ENCODE assay signal across 16 mouse cellular contexts in genomic region chr17:27941698-27942097, GRCm38 (mm10). TPM values are rescaled to one million over a fixed set of nuclear protein-coding genes. Genes with fewer than 3 reads are reported as not detected.
A peak's percentile ranks its signal among the peaks of the same experiment; 100 is the strongest.
DNase-seq lines count a peak whose midpoint lies in the region; ATAC-seq and TF ChIP-seq lines count a peak whose summit lies in the region.
"Had no signal": no experiment of that assay in that cellular context is flagged by ENCODE, and none has a peak within 500 bp of the region (broad histone marks: within the 10 kb centered on the region; RNA-seq: fewer than 3 reads in every experiment).

No protein-coding gene starts in this region.

- H3K4me2 ChIP-seq in heart, embryonic 12.5 days: no peak overlapping the region
- H3K4me2 ChIP-seq in liver, embryonic 12.5 days: no peak overlapping the region
- H3K4me2 ChIP-seq: embryonic facial prominence, embryonic 15.5 days; intestine, embryonic 15.5 days had no signal

- DNase-seq in heart, adult 18-20 months: no peak
- no peak for DNase-seq in testis, postnatal 10 days (ENCODE audit: low spot score)
- peak; percentile 72 to 76 for DNase-seq in cerebellum, postnatal 14 days
- no peak for DNase-seq in left cerebral cortex, adult 11 months (ENCODE audit: low spot score)
- DNase-seq: gastrocnemius, postnatal 36 days; heart, postnatal 4 days; thymus, postnatal 36 days had no signal

- WGBS in heart, embryonic 12.5 days: 56% methylated on average over 2 of the region's 2 CpGs
- 67% methylated on average over 2 of the region's 2 CpGs for WGBS in liver, embryonic 12.5 days (ENCODE audit: insufficient replicate concordance)

- TF ChIP-seq CTCF in testis, adult 2 months (IDR thresholded peaks at IDR 0.05; ENCODE audit: control insufficient read depth, insufficient read depth, insufficient replicate concordance, low read depth, low read length): 0 out of 2 replicates have a peak, but pooled peaks have one; percentile 9

- peak overlapping the region; percentile 27; the same call in 1 of the 2 replicates for H3K9ac ChIP-seq in heart, embryonic 12.5 days
- H3K9ac ChIP-seq in liver, embryonic 12.5 days: no peak overlapping the region
- H3K9ac ChIP-seq: embryonic facial prominence, embryonic 15.5 days; intestine, embryonic 15.5 days had no signal

- no peaks in the 10 kb centered on the region for H3K27me3 ChIP-seq in heart, embryonic 12.5 days (replicated peaks)
- no peaks in the 10 kb centered on the region for H3K27me3 ChIP-seq in testis, adult 2 months (ENCODE audit: control insufficient read depth, insufficient read depth, low read length)
- no peaks in the 10 kb centered on the region for H3K27me3 ChIP-seq in liver, embryonic 12.5 days (replicated peaks)
- H3K27me3 ChIP-seq: embryonic facial prominence, embryonic 15.5 days; intestine, embryonic 15.5 days; Patski had no signal

- no peaks in the 10 kb centered on the region for H3K36me3 ChIP-seq in heart, embryonic 12.5 days
- no peaks in the 10 kb centered on the region for H3K36me3 ChIP-seq in testis, adult 2 months (ENCODE audit: control insufficient read depth, insufficient read depth, low read length)
- no peaks in the 10 kb centered on the region for H3K36me3 ChIP-seq in liver, embryonic 12.5 days
- H3K36me3 ChIP-seq: embryonic facial prominence, embryonic 15.5 days; intestine, embryonic 15.5 days had no signal

- H3K27ac ChIP-seq in heart, embryonic 12.5 days (ENCODE audit: poor library complexity, severe bottlenecking): no peak overlapping the region
- no peak overlapping the region for H3K27ac ChIP-seq in testis, adult 2 months (ENCODE audit: control insufficient read depth, insufficient read depth, low read depth, low read length)
- H3K27ac ChIP-seq in liver, embryonic 12.5 days: no peak overlapping the region
- H3K27ac ChIP-seq: embryonic facial prominence, embryonic 15.5 days; intestine, embryonic 15.5 days; kidney, postnatal 0 days had no signal

- no peak overlapping the region for H3K4me3 ChIP-seq in heart, embryonic 12.5 days
- no peak overlapping the region for H3K4me3 ChIP-seq in testis, adult 2 months (ENCODE audit: control insufficient read depth, low read depth, low read length)
- no peak overlapping the region for H3K4me3 ChIP-seq in liver, embryonic 12.5 days
- H3K4me3 ChIP-seq: embryonic facial prominence, embryonic 15.5 days; intestine, embryonic 15.5 days had no signal

- H3K9me3 ChIP-seq in heart, embryonic 12.5 days (replicated peaks): no peaks in the 10 kb centered on the region
- no peaks in the 10 kb centered on the region for H3K9me3 ChIP-seq in liver, embryonic 12.5 days (replicated peaks)
- H3K9me3 ChIP-seq: embryonic facial prominence, embryonic 15.5 days; intestine, embryonic 15.5 days had no signal

- H3K4me1 ChIP-seq in heart, embryonic 12.5 days (replicated peaks): peaks cover 73% of the 10 kb centered on the region
- H3K4me1 ChIP-seq in testis, adult 2 months (ENCODE audit: control insufficient read depth, insufficient read depth, low read length): peaks cover 5% of the 10 kb centered on the region; the same call in 1 of the 2 replicates
- peaks cover 35% of the 10 kb centered on the region for H3K4me1 ChIP-seq in liver, embryonic 12.5 days

- TF ChIP-seq POLR2A in testis, adult 2 months (IDR thresholded peaks at IDR 0.05; ENCODE audit: control insufficient read depth, low read depth, low read length): no peak

- ATAC-seq in heart, embryonic 12.5 days (ENCODE audit: insufficient number of reproducible peaks, low FRiP score): no peak
- no peak for ATAC-seq in liver, embryonic 12.5 days
- ATAC-seq: CD4-positive, CD25-positive, alpha-beta regulatory T cell, adult 4 months; forebrain, embryonic 14.5 days; intestine, embryonic 15.5 days; Patski had no signal

RNA-seq across cellular contexts. Expression of gene Taf11, which starts 32.1 kb away (rescaled TPM):
- 48.6 and 56.2 TPM in 2 replicates for polyA plus RNA-seq in heart, embryonic 12.5 days (2016; fragmentation: Nextera tagmentation; extraction: Ambion mirVana)
- total RNA-seq in heart, adult 18-20 months (2021): 10 to 100 TPM; 22.9 to 24.7 TPM
- 30.4 and 32.6 TPM in 2 replicates for polyA plus RNA-seq in testis, adult 2 months (2012; rRNA removed)
- polyA plus RNA-seq in liver, embryonic 12.5 days (2016; fragmentation: Nextera tagmentation; extraction: Ambion mirVana): 36.4 and 40.6 TPM in 2 replicates

RNA-seq across cellular contexts. Expression of gene Anks1, which starts 32.6 kb away (rescaled TPM):
- 11.5 and 12.1 TPM in 2 replicates for polyA plus RNA-seq in heart, embryonic 12.5 days (2016; fragmentation: Nextera tagmentation; extraction: Ambion mirVana)
- total RNA-seq in heart, adult 18-20 months (2021): 10 to 100 TPM; 65.8 to 73.0 TPM
- polyA plus RNA-seq in testis, adult 2 months (2012; rRNA removed): 16.1 and 18.2 TPM in 2 replicates
- 6.7 and 7.5 TPM in 2 replicates for polyA plus RNA-seq in liver, embryonic 12.5 days (2016; fragmentation: Nextera tagmentation; extraction: Ambion mirVana)

Comparison
In these comparisons a context has a peak if more than half of its experiments do, and no peak if none do; other contexts are left out.
1. DNase-seq: peak in cerebellum, postnatal 14 days (2 of 2); none in heart, adult 18-20 months (0 of 2), testis, postnatal 10 days (single experiment) and left cerebral cortex, adult 11 months (single experiment).